Mouse (Mus musculus) myocyte (in vitro differentiated cells): ENCODE measurements around the gene Phpt1. TPM values are rescaled to one million over a fixed set of nuclear protein-coding genes. Genes with fewer than 3 reads are reported as not detected.

Source experiments
- H3K27me3 ChIP-seq: one replicate; pipeline ENCODE4 v1.6.1; 2011; ENCODE audit not compliant: control insufficient read depth, insufficient read depth, insufficient read length
- H3K36me3 ChIP-seq: one replicate; pipeline ENCODE4 v1.6.1; 2011; ENCODE audit not compliant: control insufficient read depth, insufficient read depth
- H3K4me2 ChIP-seq: one replicate; pipeline ENCODE4 v1.6.1; 2011; ENCODE audit warnings: low read depth, control low read depth
- H3K4me3 ChIP-seq: one replicate; pipeline ENCODE4 v1.5.1; 2011; ENCODE audit warnings: mild to moderate bottlenecking, control low read depth, moderate library complexity
- H3K79me2 ChIP-seq: one replicate; pipeline ENCODE4 v1.6.1; 2011; ENCODE audit not compliant: control insufficient read depth, insufficient read depth
- H3ac ChIP-seq: one replicate; pipeline ENCODE4 v1.6.1; 2011; ENCODE audit not compliant: control insufficient read depth, insufficient read length
- CEBPB ChIP-seq: IDR thresholded peaks from 2 replicates; pipeline ENCODE4 v1.6.1; 2011; ENCODE audit warnings: mild to moderate bottlenecking, moderate library complexity; ENCODE audit not compliant: poor library complexity, insufficient read depth, severe bottlenecking
- E2F4 ChIP-seq: IDR thresholded peaks from one replicate; pipeline ENCODE4 v1.6.1; 2011; ENCODE audit warnings: mild to moderate bottlenecking, control low read depth, moderate library complexity; ENCODE audit not compliant: insufficient read depth
- MAX ChIP-seq: IDR thresholded peaks from one replicate; pipeline ENCODE4 v1.6.1; 2011; ENCODE audit warnings: low read depth, mild to moderate bottlenecking, control low read depth
- MYOD1 ChIP-seq, 3 experiments: IDR thresholded peaks; one replicate each; pipeline ENCODE4 v1.6.1; 2011; ENCODE audit warnings: control low read depth in 2 of 3, low read depth in 2 of 3, mild to moderate bottlenecking in 2 of 3, moderate library complexity in 1 of 3; ENCODE audit not compliant: insufficient read length in 2 of 3, control insufficient read depth in 1 of 3
- MYOG ChIP-seq, 3 experiments: IDR thresholded peaks; one replicate each; pipeline ENCODE4 v1.6.1; 2011; ENCODE audit warnings: control low read depth in 2 of 3, low read depth in 2 of 3, mild to moderate bottlenecking in 2 of 3; ENCODE audit not compliant: insufficient read length in 2 of 3, control insufficient read depth in 1 of 3, insufficient read depth in 1 of 3
- POLR2A ChIP-seq: IDR thresholded peaks from one replicate; pipeline ENCODE4 v1.6.1; 2011; ENCODE audit warnings: low read depth, mild to moderate bottlenecking, control low read depth, moderate library complexity; ENCODE audit not compliant: insufficient read length
- POLR2AphosphoS2 ChIP-seq: IDR thresholded peaks from one replicate; pipeline ENCODE4 v1.6.1; 2011; ENCODE audit warnings: low read depth, control low read depth; ENCODE audit not compliant: insufficient read length
- REST ChIP-seq: IDR thresholded peaks from one replicate; pipeline ENCODE4 v1.6.1; 2011; ENCODE audit warnings: mild to moderate bottlenecking, control low read depth, moderate library complexity; ENCODE audit not compliant: insufficient read depth, insufficient read length
- SRF ChIP-seq: IDR thresholded peaks from one replicate; pipeline ENCODE4 v1.6.1; 2011; ENCODE audit warnings: low read depth; ENCODE audit not compliant: control insufficient read depth, insufficient read length
- TCF12 ChIP-seq: IDR thresholded peaks from one replicate; pipeline ENCODE4 v1.6.1; 2011; ENCODE audit warnings: mild to moderate bottlenecking, control low read depth; ENCODE audit not compliant: poor library complexity, insufficient read depth, severe bottlenecking
- TCF3 ChIP-seq: IDR thresholded peaks from one replicate; pipeline ENCODE4 v1.6.1; 2011; ENCODE audit warnings: low read depth, control low read depth; ENCODE audit not compliant: insufficient read length
- USF1 ChIP-seq: IDR thresholded peaks from one replicate; pipeline ENCODE4 v1.6.1; 2011; ENCODE audit warnings: low read depth, mild to moderate bottlenecking, control low read depth, moderate library complexity
- polyA plus RNA-seq: library from polyadenylated mRNA; unstranded; fragments of >200 nt; fragmentation: generic; extraction: Trizol; gene quantifications from one replicate; pipeline ENCODE4 v1.2.1, GENCODE M21; 2012; ENCODE audit warnings: missing spikeins

Gene Phpt1
- polyA plus RNA-seq, 1 experiment = 108 TPM

DNA sequence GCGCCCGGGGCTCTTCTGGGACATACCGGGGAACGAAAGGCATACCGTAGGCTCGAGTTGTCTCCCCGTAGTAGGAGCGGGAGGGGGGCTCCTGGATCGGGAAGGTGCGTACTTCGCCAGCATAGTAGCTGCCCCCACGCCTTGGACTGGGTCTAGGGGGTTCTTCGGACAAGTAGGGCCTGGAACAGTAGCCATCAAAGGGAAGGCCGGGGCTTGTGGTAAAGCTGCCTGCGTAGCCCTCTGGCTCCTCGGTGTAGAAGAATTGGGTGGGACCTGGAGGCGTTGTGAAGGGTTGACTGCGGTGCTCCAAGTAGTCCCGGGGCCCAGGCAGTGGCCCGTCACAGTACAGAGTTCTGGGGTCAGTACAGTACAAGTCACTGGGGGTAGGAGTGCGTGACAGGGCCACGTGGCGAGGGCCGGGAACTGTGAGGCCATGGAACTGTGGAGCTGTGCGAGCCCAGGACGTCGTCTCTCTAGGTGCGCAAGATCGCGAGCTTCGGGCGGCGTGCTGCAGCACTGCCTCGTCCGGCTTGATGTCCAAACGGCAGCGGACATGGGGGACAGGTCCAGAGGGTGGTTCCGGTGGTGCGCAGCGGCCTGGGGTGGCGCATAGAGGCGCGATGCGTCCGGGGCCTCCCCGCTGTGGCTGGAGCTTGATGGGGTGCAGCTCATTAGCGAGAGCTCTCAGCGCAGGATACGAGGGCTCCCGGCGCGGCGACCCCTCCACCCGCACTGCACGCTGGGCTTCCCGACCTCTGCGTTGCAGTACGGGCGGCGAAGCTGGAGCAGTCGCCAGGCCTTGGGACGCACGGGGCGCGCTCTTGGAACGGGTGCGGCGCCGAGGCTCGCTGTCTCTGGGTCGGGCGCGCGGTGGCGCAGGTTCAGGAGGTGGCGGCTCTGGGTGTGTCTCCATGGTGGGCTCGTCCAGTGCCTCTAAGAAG lies 4.0 kb upstream of the Phpt1 start:
- Histone ChIP-seq H3K79me2 (no peaks in the 10 kb centered on the region), H3ac (no peak overlapping the region), H3K4me3 (no peak overlapping the region), H3K36me3 (no peaks in the 10 kb centered on the region), H3K4me2 (no peak overlapping the region), H3K27me3 (no peaks in the 10 kb centered on the region)
- TF ChIP-seq MYOD1 (IDR thresholded peaks at IDR 0.05; ENCODE audit: control insufficient read depth in 1 of 3, insufficient read length in 2 of 3, low read depth in 2 of 3) = peak in 1 of 3 experiments; percentile 0
- no peak for TF ChIP-seq TCF3
- no peak for TF ChIP-seq E2F4
- no peak for TF ChIP-seq SRF
- no peak for TF ChIP-seq TCF12
- TF ChIP-seq MYOG (IDR thresholded peaks at IDR 0.05; ENCODE audit: control insufficient read depth in 1 of 3, insufficient read depth in 1 of 3, insufficient read length in 2 of 3, low read depth in 2 of 3) = no peak
- no peak for TF ChIP-seq USF1
- no peak for TF ChIP-seq POLR2AphosphoS2

DNA sequence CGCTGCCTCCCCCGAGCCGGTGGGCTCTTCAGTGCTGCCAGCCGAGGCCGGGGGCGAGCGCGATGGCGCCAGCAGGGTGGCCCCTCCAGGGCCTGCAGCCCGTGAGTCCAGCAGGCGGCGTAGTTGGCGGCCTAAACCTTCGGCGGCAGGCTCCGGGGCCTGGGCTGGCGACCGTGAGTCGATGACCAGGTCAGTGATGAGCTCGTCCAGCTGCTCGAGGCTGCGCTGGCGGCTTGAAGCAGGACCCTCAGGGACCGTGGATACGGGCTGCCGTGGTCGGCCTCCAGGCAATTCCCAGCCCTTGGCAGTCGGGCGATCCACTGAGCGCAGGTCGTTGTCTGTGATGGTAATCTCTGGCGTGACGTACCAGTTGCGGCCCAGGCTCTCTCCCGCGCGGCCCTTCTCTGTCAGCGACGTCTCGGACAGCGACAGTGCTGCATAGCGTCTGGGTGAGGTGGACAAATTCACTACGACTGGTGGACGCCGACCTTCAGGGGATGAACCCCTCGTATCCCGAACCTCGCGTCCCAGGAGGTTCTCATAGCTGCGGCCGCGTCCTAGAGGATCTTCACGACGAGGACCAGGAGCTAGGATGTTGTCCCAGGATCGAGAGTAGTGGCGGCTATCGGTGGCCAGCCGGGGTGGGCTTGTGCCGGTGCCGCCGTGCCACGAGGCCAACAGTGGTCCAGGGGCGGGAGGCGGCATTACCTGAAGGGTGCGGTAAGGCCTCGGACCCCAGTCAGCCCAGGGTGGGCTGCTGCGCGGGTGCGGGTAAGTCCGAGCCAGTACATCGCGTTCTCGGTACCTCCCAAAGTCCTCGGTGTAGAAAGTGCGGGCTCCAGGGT lies 3.1 kb upstream of the Phpt1 start:
- Histone ChIP-seq H3K27me3 (no peaks in the 10 kb centered on the region), H3ac (no peak overlapping the region), H3K4me2 (no peak overlapping the region), H3K36me3 (no peaks in the 10 kb centered on the region), H3K4me3 (no peak overlapping the region), H3K79me2 (no peaks in the 10 kb centered on the region)
- TF ChIP-seq REST (no peak), CEBPB (no peak), MAX (no peak), MYOG (IDR thresholded peaks at IDR 0.05; ENCODE audit: control insufficient read depth in 1 of 3, insufficient read depth in 1 of 3, insufficient read length in 2 of 3, low read depth in 2 of 3) (no peak), MYOD1 (IDR thresholded peaks at IDR 0.05; ENCODE audit: control insufficient read depth in 1 of 3, insufficient read length in 2 of 3, low read depth in 2 of 3) (no peak)

DNA sequence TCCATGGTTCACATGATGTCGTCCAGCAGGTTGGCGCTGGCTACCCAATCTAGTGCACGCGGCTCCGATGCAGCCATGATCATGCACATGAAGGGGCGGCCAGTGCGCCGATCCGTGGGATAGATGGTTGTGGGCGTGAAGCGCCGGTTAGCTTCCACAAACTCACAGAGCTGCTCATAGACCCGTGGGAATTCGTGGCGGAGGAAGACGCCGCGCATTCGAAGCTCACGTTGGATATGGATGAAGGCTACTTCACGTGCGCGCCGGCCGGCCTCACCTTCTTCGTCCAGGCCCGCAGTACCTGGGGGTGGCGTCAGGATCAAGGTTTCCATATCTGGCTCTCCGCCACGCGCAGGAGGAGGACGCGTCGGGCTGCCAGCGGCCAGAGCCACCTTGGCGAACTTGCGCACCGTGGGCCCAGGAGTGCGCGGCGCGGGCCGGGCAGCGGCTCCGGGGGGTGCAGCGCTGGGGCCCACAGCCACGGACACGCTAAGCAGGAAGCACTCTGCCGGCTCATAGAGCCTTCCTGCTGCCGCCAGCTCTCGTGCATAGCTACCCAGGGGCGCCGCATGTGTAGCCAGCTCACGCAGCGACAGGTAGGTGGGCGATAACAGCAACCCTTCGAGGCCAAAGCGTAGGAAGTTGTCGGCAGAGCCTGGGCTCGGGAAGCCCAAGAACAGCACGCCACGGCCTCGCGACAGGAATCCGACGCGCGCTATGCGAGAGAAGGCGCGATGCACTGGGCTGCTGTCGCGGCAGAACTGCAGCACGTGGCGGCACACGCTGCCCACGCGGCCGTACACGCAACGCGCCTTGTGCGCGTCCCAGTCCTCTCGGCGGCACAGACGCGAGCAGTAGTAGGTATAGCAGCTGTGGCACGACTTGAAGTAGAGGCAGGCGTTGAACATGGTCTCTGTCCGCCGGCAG lies 2.2 kb upstream of the Phpt1 start:
- H3K79me2 ChIP-seq = peaks cover 5% of the 10 kb centered on the region
- no peak overlapping the region for H3K4me2 ChIP-seq
- H3K27me3 ChIP-seq = no peaks in the 10 kb centered on the region
- H3ac ChIP-seq = no peak overlapping the region
- TF ChIP-seq TCF12 = no peak
- no peak for TF ChIP-seq TCF3
- TF ChIP-seq REST = no peak
- no peak for TF ChIP-seq MYOG (IDR thresholded peaks at IDR 0.05; ENCODE audit: control insufficient read depth in 1 of 3, insufficient read depth in 1 of 3, insufficient read length in 2 of 3, low read depth in 2 of 3)
- TF ChIP-seq USF1 = no peak
- no peak for TF ChIP-seq CEBPB
- no peak for TF ChIP-seq SRF
- TF ChIP-seq E2F4 = no peak
- TF ChIP-seq POLR2A = no peak
- TF ChIP-seq MYOD1 (IDR thresholded peaks at IDR 0.05; ENCODE audit: control insufficient read depth in 1 of 3, insufficient read length in 2 of 3, low read depth in 2 of 3) = no peak
- no peak for TF ChIP-seq MAX
- TF ChIP-seq POLR2AphosphoS2 = no peak
- H3K4me3 ChIP-seq = no peak overlapping the region
- no peaks in the 10 kb centered on the region for H3K36me3 ChIP-seq

DNA sequence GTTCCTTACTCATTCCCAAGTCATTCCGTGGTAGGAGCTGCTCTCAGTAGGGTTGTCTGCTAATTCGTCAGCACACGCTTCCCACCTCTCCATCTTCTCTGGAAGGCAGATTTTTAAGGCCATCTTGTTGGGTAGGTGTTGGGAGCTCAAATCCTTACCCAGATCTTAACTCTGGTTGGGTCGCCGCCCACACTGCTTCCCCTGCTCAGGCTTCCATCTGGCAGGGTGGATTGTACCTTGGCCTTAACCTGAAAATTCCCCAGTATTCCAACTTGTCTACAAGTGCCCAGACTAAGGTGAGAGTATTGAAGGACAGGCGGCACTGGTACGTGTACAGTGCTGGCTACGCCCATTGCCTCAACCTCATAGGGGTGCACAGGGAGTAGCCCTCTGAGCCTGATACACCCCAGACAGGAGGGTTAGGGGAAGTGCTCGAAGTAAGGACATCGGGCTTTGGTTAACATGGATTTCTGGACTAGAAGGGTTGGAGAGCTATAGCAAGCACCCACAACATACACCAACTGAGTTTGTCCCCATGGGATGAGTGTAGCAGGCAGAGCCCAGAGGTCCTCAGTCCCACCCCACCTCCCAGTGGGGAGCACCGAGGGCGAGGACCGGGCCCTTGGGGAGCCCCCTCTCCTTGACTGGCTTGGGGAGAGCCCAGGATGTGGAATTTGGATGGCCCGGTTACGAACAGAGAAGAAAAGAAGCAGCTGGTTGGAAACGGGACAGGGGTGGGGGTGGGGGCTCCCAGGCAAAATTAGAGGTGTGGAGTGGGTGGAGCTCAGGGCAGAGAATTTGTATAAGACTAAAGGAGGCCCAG lies 1.2 kb upstream of the Phpt1 start:
- peaks cover 5% of the 10 kb centered on the region for H3K79me2 ChIP-seq
- H3K36me3 ChIP-seq = no peaks in the 10 kb centered on the region
- no peak overlapping the region for H3ac ChIP-seq
- no peaks in the 10 kb centered on the region for H3K27me3 ChIP-seq
- peak overlapping the region; percentile 68 for H3K4me3 ChIP-seq
- TF ChIP-seq POLR2A = no peak
- TF ChIP-seq MYOD1 (IDR thresholded peaks at IDR 0.05; ENCODE audit: control insufficient read depth in 1 of 3, insufficient read length in 2 of 3, low read depth in 2 of 3) = no peak
- H3K4me2 ChIP-seq = peak overlapping the region; percentile 92
